Mouse (Mus musculus): ENCODE measurements at regions not wholly inside any gene's neighbourhood (a gene's known extent, or its start where the extent isn't known, plus 50 kb on each side); places are given as distances from the start of the nearest gene placed in this dataset.

DNA sequence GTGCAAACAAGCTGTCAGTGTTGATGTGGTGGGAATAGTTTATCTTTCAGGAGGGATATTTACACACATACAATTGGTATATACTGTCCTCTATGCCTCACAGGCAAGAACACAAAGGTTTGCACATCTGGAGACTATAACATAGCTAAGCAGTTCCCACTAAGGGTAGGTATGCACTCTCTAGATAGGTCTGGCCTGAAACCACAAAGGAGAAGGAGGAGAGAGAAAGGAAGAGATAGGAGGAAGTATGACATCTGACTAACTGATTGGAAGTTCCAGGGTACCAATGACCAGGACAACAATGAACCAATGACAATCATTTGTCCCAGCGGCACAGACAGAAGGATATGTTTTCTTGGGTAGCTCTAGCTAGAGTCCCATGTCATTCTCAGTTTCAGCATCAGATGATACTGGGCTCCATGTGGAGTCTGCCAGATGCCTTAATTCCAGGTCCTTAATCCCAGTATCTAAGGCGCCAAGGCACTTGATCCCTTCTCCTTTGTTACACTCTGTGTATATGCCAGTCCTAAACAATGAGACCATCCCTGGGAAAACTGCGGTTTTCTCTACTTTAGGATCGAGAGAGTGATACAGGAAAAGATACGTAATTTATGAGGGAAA is 168.5 kb downstream of the Cd83 start:
- TF ChIP-seq CTCF (conservative IDR thresholded peaks at IDR 0.05; ENCODE audit: low read length) (no peak), POU5F1 (IDR thresholded peaks at IDR 0.05; ENCODE audit: borderline replicate concordance, low read length) (no peak), NANOG (IDR thresholded peaks at IDR 0.05; ENCODE audit: borderline replicate concordance, low read length) (no peak)

Measured in E14TG2a.4 (cell line).